Mouse (Mus musculus) frontal cortex, postnatal 25 days (tissue): ENCODE measurements around the gene Cspg4.
A peak's percentile ranks its signal among the peaks of the same experiment; 100 is the strongest.
"Not testable (repeated sequence)": the region's sequence is repeated elsewhere in the genome, so short reads cannot be mapped to it uniquely, and the experiment has no call there.

ENCODE experiments used
- DNase-seq, 2 experiments: peaks; one replicate each; pipeline ENCODE4 v3.0.0; 2022; ENCODE audit warnings: low spot score in 2 of 2

The Cspg4 gene

DNA sequence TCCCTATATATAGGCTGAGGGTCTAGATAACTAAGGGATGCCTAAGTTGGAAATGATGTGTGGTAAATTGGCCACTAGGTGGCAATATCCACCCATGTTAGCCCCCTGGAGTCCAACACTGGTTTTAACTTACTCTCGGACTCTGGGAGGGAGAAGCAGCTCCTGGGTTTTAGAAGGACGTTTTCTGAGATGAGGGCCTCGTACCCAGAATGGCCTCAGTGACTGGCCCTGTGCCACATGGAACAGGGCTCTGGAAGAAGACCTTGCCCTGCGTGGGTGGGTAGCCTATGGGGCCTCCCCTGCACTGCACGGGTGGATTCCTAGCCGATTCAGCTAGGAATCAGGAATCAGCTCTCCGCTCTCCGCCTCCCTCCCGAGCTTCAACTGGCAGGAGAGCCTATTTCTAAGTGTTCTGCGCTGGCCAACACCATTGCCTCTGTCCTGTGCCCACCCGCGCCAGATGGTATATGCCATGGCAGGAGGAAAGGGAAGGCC is 26.7 kb downstream of the Cspg4 start:
- peak; percentile 39 to 47 for DNase-seq

DNA sequence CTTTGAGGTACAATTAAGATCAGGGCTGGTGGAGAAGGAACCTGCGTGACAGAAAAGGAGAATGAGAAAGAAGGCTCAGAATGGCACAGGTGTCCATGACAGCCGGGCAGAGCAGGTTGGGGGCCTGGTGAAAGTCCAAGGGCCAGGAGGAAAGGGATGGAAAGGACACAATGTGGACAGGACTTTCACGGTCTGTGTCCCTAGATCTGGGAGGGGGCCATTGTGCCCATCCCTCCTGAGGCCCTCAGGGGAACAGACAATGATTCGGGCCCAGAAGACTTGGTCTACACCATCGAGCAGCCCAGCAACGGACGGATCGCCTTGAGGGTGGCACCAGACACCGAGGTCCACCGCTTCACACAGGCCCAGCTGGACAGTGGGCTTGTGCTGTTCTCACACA is 27.3 kb downstream of the Cspg4 start:
- no peak for DNase-seq

DNA sequence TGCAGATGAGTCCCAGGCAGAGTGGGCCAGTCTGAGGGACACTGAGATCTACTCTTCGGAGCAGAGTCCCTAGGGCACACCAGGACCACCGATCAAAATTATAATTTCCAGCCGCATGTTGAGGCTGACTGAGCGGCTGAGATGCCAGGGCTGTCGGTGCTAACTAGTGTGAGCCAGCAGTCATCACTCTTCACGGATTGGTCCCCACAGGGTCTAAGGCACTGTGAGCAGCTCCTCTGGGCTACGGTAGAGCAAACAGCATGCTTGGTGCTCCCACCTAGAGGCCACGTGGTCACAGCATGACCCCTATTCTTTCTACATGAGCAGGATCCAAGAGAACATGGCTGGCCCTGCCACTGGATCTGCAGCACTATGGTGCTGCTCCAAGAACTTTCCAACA is 28.5 kb downstream of the Cspg4 start:
- no peak for DNase-seq

DNA sequence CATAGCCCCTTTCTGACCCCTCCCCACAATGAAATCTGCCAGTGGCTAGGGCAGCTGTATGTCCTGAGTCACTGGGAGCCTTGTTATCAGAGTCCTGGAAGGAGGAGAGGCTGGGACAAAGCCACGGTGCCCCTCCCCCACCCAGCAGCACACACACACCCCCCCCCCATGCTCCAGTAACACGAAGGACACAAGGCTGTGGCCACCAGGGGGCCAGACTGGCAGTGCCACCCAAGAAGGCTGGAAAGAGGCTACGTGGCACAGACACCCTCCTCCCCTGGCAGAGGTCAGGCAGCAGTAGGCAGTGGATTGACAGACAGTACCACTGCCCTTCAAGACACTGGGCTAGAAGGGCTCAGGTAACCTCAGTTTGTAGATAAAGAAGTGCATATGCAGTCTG is 29.2 kb downstream of the Cspg4 start:
- no peak for DNase-seq

DNA sequence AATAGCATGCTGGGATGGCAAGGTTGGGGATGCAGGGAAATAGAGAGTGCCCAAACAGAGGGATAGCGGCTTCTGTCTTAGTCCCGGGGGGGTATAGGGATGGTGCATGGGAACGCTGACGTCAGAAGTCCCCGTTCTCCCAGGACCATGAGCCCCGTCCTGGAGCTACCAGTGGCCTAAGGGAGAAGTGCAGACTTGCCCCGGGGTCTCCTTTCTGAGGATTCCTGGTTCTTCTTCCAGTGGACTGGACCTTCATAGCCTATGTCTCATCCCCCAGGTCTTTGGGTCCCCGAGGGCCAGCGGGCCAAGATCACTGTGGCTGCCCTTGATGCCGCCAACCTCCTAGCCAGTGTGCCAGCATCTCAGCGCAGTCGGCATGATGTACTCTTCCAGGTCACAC is 31.9 kb downstream of the Cspg4 start:
- DNase-seq, result no peak

DNA sequence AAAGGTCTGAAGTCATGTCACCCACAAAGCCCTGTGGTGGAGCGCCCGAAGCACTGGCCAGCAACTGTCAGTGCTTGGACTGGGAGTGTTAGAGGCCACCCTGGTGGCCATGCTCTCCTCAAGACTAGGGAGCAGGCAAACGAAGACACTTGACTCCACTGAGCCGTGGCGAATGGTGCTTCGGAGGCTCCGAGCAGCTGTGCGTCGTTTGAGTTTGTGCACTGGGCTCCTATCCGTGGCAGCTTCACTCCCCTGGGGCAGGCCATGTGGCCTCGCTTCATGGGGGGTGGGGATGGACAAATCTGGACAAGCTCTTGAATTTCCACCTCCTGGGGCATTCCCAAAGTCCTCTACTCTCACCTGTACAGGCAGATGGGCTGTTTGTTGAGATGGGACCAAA is 34.6 kb downstream of the Cspg4 start:
- DNase-seq, result no peak

DNA sequence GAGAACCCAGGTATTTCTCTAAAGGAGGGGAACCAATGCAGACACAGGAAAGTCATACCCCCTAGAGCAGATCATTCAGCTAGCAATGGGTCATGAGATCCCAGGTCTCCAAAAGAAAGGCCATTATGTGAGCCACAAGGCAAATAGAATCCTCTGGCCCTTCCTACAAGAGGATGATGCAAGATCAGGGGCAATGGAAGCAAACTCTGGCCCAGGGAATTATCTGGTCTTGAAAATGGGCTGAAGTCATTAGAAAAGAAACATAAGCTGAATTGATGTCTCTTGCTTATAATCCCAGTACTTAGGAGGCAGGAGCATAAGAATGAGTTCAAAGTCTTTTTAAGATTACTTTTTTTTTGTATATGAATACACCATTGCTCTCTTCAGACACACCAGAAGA is 35.2 kb downstream of the Cspg4 start:
- DNase-seq, result no peak

DNA sequence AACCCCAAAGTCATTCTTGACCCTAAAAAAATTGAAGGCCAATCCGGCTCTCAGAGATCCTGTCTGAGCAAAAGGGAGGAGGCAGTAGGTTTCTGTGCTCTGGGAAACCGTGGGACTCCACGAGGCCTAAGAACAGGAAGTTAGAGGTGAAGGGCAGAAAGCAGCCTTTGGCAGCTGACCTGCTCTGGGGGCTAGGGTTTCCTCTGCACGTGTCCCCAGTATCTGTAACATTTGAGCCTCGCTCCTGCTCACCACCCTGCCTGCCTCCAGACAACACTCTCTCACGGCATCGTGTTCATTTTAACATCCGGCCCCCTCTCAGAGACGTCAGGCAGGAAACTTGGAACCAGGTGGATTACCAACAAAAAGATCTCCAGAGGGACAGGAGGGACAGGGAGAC is 35.7 kb downstream of the Cspg4 start:
- no peak for DNase-seq

DNA sequence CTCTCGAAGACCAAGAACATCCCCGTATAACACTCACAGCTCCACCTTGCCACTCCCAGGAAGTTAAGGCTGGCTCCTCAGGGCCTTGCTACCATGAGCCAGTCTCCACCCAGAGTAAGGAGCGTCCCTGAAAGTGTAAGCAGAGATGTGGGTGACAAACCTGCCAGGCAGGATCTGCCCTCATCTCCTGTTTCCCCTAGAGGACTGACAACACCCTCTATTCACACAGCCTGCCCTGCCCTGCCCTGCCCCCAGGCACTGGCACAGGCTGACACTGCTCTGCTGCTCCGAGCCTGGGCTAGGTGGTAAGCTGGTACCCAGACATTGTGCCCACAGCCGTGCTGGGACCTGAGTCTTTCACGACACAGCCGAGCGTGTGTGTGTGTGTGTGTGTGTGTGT is 36.4 kb downstream of the Cspg4 start:
- no peak for DNase-seq

DNA sequence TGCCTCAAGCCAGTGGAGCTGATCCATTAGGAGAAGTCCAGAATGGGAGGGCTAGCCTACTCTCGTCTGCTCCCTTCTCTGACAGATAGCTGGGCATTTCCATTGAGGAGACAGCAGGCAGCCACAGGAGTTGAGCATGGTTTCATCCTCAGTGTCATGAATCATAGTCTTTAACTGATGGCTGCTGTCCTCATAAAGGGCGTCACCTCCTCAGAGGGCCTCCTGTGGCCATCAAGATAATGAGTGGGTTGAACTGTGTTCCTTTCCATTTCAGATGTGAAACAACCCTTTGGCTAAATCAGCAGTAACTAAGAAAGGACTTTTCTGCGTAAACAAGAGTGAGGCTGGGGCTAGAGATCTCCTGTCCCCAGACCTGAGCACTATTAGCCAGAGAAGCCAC is 38.8 kb downstream of the Cspg4 start:
- no peak for DNase-seq

DNA sequence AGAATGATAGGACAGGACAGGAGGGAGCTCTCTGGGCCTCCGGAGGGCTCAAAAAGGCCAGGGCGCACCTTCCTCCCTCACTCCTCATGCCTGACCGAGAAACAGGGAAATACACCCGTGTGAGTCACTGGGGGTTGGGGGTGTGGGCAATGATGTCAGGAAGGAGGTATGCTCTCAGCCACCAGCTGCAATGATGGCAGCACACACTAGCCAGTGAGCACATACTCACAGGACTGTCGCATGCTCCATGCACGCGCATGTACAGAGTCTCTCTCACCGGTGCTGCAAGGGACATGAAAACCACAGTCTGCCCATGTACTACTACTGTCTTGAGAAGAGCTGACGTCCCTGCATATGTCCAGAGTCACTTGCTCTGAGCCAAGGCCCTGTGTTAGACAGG is 42.7 kb downstream of the Cspg4 start:
- DNase-seq, result no peak

DNA sequence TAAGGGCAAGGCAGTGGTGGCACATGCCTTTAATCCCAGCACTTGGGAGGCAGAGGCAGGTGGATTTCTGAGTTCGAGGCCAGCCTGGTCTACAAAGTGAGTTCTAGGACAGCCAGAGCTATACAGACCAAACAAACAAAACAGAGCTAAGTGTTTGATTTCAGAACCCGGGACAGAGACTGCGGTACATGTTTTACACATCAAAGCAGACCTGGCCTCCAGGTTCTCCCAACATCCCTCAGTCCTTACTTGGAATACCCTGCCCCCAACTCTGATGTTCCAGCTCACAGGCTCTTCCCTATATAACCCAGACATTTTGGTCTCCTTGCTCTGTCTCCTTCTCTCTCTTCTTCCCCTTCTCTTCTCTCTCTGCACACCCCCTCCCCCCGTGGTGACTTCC is 45.2 kb downstream of the Cspg4 start:
- not testable (repeated sequence) for DNase-seq

DNA sequence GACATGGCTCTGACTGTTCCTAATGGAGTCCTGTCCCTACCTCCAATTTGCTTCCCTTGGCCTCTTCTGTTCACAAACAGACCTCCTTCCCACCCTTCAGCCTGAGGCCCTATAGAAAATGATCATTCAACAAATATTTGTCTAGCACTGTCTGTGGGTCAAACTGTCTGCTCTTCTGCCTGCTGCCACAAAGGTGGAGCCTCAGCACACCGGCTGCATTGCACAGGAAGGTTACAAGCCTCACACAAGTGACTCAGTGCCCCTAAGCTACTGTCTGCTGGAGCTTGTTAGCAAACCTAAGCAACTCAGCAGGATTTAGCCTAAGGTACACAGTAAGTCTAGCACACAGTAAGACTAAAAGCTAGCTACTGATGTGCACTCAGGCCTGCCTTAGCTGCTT is 46.2 kb downstream of the Cspg4 start:
- no peak for DNase-seq

DNA sequence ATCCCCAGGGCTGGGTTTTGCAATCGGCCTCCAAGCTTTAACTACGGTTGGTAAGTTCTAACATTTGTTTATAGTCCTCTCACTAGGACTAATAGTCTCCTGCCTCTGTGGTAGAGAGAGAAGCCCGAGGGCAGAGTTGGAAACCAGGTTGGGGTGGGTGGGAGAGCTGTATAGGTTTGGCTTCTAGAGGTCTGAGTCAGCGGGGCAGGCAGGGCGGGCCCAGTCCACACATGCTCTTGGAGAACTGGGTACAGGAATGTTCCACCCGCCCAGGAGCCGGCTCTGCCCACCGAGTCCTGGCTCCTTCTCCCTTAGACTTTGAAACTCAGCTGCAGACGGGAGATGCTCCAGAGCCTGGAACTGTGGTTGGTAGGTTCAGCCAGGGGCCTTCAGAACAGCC is 49.2 kb downstream of the Cspg4 start:
- DNase-seq, result no peak

DNA sequence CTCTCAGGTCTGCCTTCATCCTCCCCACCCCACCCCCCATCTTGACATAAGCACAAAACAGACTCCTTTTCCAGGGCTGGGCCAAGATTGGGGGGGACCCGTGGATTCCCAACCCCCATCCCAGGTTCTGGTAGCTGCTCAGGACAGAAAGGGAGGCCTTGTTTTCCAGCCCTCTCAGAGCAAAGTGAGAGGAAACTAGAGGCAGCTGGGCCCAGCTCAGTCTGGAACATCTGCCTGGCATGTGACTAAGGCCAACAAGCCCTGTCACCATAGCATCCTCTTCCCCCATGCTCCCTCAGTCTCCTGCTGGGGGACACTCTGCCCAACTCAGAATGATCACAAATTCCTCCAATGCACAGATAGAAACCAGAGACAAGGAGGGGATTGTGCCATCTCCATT is 50.3 kb downstream of the Cspg4 start:
- DNase-seq, result no peak

DNA sequence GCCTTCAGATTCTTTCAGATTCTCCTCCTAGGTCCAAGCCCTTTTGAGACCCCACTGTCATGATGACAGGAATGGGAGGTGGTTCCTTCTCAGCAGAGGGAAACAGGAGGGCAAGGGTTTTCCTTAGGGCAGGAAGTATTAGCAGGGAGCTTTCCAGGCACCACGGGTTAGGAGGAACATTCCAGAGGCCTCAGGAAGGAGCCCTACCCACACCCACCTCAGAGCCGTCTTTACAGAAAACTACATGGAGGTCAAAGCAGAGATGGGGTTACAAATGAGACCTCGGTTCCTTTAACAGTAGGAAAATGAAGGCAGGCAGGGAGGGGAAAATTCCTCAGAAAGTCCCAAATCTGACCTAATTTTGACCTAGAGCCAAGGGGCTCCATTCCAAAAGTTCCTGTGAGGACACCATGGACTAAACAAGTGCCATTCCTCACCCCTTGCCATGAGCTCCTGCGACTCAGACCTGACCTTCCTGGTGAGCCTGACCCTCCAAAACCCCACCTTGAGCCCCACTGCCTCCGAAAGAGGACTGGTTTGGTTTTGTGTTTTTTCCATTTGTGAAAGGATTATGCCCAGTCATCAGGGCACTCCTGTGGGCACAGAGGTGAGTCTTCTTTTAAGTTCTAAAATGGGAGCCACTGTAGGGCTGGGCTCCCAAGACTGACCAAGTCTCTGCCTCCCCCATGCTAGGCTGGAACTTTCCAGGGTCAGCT is 51.0 kb downstream of the Cspg4 start:
- DNase-seq, result no peak

DNA sequence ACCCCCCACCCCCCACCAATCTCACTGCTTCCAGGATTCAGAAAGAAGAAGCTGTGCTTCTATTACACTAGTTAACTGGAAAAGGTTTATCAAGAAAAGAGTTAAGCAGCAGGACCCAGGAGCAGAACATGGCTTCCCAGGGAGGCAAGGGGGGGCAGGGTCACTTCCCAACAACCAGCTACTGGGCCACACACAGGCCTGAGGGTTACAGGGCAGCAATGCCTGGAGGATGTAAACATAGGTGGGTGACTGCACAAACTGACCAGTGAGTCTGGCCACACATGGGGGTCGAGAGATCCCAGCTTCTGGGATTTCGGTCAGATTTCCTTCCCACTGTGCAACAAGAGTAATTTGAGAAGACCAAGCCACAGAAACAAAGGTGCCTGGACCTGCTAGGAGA is 52.3 kb downstream of the Cspg4 start:
- DNase-seq, result no peak

DNA sequence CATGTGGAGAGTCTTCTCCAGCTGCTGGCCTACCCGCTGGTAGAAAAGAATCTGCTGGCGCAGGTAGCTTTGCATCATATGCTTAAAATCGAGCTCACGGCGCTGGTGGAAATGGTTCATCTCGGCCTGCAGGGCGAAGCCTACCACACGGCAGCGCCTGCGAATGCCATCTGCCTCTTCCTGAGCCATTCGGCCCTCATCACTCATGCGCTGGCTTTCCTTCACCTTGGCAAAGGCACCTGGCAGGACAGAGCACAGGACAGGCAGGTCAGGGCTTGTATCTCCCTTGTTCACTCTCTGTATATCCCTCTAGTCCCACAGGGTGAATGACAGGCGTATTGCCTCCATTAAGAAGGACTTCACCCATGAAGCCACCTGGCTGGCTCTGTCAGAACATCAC is 53.6 kb downstream of the Cspg4 start:
- DNase-seq, result no peak

DNA sequence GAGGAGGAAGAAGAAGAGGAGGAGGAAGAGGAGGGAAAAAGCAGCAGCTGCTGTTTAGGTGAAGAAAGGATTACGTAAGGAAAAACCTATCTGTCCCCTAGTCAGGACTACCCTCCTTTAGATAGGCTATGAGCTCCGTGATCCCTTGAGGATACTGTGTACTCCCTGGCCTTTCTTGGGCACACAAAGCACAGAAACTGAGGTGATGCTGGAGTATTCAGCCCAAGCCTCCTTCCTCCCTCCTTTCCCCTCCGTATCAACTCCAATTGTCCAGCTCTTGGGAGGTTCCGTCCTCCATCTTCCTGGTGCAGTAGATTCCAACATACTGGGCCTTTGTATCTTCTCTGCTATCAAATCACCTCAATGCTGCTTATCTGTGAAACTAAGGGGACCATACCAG is 57.9 kb downstream of the Cspg4 start:
- DNase-seq, result no peak

DNA sequence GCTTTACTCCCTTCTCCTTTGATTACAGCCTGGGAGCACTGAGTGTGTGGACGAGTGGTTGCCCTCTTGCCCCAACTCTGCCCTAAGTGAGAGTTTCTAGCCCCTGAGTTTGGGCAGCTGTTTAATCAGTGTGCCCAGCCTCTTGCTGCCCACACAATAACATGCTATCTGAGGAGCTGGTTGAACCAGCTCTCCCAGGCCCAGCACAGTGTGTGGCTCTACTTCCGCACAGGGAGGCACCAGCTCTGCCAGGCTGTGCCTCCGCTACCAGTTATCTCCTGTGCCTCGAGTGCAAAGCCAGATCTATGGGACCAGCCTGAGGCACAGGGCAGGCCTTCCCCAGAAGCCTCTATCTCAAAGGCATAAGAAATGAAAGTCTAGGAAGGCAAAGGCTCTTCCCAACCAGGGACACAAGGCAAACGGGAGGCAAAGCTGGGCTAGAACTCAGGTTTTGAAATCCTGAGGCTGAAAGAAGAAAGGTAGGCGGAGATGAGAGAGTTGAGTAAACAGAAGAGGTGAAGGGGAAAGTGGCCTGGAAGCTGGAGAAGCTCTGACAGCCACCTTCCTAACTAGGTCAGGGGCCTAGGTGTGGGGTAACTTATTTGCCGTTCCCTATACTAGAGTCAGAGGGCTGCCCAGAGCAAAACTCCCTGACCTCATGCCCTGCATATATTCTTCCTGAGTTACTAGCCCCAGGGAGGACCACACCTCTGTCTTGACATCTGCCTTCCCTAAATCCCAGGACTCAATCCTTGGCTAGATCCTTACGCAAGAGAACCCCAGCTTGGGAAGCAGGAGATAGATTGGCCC is 59.2 kb downstream of the Cspg4 start:
- no peak for DNase-seq

DNA sequence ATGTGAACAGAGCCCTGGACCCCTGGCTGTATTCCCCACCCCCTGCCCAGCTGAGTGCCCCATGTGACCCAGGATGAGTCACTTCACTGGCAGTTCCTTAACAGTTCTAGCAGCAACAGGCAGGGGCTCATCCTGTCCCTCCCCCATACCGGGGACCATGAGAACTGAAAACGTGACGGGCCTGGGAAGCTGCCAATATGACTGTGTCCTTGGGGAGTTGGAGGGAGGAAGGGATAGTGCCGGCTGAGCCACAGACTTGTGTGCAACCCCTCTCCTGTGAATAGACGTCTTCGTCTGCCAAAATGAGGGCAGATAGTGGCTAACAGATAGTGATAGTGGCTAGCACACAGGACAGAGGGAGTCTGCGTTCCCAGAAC is 59.8 kb downstream of the Cspg4 start:
- DNase-seq, result no peak

DNA sequence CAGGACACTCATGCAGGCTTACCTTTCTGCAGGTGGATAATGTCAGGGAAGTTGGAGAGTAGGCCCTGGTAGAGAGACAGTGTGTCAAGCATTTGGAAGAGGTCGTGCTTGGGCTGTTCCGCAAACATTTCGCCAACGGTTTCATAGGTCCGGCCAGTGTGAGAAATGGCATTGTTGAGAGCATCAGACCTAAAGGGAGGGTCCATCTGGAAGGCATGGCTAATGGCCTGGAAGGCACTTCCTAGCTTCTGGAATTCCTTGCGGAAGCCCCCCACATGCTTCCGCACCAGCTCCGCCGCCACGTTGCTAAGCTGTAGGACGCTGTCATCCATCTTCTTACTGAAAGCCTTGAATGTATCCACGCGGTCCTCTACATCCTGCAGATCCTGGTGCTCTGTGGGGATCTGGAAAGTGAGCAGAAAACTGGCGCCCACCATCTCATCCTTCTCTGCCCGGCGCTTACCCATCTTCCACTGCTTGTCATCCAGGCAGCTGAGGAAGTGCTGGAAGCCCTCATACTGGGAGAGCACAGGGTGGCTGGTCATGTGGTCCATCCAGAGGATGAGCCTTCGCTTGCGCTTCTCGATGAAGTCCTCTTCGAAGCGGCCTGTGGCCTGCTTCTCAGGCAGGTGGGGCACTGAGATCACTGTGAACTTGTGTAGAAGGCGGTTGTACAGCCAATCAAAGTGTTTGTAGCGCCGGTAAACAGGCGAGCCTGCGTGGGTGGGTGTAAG is 60.6 kb downstream of the Cspg4 start:
- DNase-seq, result no peak

DNA sequence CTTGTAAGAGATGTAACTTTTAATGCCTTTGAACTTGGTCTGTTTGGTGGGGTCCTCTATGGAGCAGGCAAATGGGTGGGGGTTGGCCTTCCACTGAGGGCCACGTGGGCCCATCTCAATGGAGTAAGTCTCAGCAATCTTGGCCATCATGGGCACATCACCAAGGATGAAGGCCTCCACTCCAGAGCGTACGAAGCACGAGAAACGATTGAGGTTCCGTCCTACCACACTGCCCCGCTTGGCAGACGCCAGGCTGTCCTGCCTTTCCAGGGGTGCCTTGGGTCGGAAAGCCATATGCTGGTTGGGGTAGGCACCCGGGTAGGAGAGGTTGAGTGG is 61.2 kb downstream of the Cspg4 start:
- DNase-seq, result no peak
